Mouse (Mus musculus): ENCODE measurements around the gene Pan2.

GRCm38 (mm10) chr10:128270287-128270841 lies 32.8 kb upstream of the Pan2 start, which contains the start of gene Stat2:
- TF ChIP-seq CTCF (IDR thresholded peaks at IDR 0.05; ENCODE audit: borderline replicate concordance, extremely low read depth, insufficient read depth, insufficient read length) (no peak), POLR2A (IDR thresholded peaks at IDR 0.05; ENCODE audit: borderline replicate concordance, extremely low read depth, insufficient read depth, insufficient read length, poor library complexity, severe bottlenecking) (0 out of 2 replicates have a peak, but pooled peaks have one; percentile 45)

Data from brain, embryonic 14.5 days (tissue).